Mouse (Mus musculus) gastrocnemius, postnatal 10 days (tissue): Measurements from ENCODE around the gene Gsk3b. TPM values are rescaled to one million over a fixed set of nuclear protein-coding genes. Genes with fewer than 3 reads are reported as not detected.
"Not testable (repeated sequence)": the region's sequence is repeated elsewhere in the genome, so short reads cannot be mapped to it uniquely, and the experiment has no call there.

Source experiments
- DNase-seq: peaks from one replicate; pipeline ENCODE4 v3.0.0; 2021; ENCODE audit warnings: mixed read lengths
- long read RNA-seq, 2 experiments: library from polyadenylated mRNA; stranded (forward); transcript quantifications; one replicate each; pipeline ENCODE4 v2.0.0; 2021
- total RNA-seq, 2 experiments: library from RNA; stranded (reverse); gene quantifications; 2 replicates each; pipeline ENCODE4 v1.2.3; 2021

Gene Gsk3b
- 10 to 100 TPM; 58.8 to 65.8 TPM for total RNA-seq
- long read RNA-seq, experiment 1, full-length matches to known transcripts, result 4 of 6 reads
- long read RNA-seq, experiment 1, partial matches to known transcripts, result 1 of 6 reads
- long read RNA-seq, experiment 1, other reads (novel, unspliced or antisense), result 1 of 6 reads
- long read RNA-seq, experiment 2, full-length matches to known transcripts, result 6 of 9 reads
- long read RNA-seq, experiment 2, partial matches to known transcripts, result 0 of 9 reads
- long read RNA-seq, experiment 2, other reads (novel, unspliced or antisense), result 3 of 9 reads

- peak; percentile 98 for DNase-seq
Observed at GRCm38 (mm10) chr16:38088629-38089446, at the start of gene Gsk3b. Gsk3b (plus strand) TSS chr16:38089001.

DNA sequence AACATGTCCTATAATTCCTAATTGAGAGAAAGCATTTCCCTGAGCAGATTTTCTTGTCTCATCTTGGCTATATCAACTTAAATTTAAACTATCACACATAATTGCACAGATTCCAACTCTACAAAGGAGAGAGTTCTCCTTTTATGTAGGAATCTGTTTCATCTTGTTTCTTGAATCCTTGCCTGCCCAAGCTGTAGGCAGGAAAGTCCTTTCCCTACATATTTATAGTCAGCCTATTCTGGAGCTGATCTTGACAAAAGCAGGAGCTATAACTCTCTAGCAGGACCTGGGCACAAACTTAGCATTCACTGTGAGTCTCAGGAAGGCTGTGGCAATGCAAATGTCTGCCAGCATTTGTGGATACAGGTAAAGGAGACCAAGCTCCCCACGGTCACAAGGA is 46.6 kb upstream of the Gsk3b start:
- DNase-seq, result no peak

DNA sequence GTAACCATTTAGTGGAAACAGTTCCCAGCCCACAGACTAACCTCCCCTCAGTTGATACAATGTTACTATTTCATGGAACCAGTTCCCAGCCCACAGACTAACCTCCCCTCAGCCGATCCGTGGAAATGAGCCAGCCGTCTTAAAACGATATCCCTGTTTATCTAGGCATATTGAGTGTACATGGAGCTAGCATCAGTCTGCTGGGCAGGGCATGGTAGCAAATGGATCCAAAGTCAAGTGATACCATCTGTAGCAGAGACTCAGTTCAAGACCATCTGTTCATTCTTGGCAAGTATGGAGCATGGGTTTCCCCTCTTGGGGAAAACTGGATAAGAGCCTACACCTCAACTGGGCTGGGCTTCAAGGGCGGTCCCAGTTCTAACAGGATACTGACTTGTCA is 44.2 kb upstream of the Gsk3b start:
- no peak for DNase-seq

- no peak for DNase-seq
Observed at GRCm38 (mm10) chr16:38047781-38048558, 40.8 kb upstream of the Gsk3b start.

- DNase-seq, result no peak
Observed at GRCm38 (mm10) chr16:38057898-38058297, 30.9 kb upstream of the Gsk3b start.

GRCm38 (mm10) chr16:38058836-38059235 is 30.0 kb upstream of the Gsk3b start:
- no peak for DNase-seq

GRCm38 (mm10) chr16:38059631-38060030 is 29.2 kb upstream of the Gsk3b start:
- DNase-seq, result no peak

GRCm38 (mm10) chr16:38073859-38074631 is 14.8 kb upstream of the Gsk3b start:
- DNase-seq, result not testable (repeated sequence)

DNA sequence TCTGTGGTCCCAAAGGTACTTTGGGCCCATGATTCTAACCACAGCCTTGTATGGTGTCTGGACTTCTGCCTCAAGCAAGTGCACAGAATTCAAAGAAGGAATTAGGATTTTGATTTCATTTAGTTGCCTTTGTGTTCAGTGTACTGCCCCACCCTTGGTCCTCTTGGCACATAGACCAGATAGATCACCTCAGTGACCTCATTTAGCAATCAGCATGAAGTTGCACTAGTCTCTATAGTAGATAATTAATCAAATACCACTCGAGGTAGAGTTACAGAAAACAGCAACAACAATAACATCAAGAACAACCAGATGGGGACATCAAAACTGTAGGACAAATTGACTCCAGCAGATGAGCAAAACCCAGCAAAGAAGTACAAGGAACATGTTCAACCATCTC is 8.6 kb upstream of the Gsk3b start:
- no peak for DNase-seq

GRCm38 (mm10) chr16:38087231-38087630 is 1.6 kb upstream of the Gsk3b start:
- no peak for DNase-seq

- no peak for DNase-seq
Observed at GRCm38 (mm10) chr16:38087645-38088125, 1.1 kb upstream of the Gsk3b start.

DNA sequence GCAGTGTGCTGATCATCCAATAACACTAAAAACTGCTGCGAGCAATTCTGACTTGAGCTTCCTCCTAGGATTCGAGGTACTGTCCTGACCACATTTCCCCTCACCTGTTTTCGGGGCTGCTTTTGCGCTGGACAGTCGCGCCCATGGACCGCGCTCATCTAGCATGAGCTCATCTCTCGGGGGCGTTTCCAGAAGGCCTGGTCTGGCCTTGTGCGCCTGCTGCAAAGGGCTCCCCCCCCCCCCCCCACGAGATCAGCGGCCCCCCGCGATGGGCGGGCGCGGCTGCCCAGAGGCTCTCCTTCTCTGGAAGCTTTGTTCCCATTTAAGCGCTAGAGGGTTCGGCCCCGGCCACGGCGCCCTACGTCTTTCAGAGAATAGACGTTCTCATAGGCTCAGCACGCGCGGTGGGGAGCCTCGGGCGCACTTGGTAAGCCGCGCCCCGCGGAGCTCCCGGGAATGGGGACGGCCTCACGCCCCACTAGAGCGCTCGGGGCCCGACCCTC is 624 bp upstream of the Gsk3b start:
- no peak for DNase-seq

- no peak for DNase-seq
Observed at GRCm38 (mm10) chr16:38089447-38090170, 808 bp downstream of the Gsk3b start.

GRCm38 (mm10) chr16:38090341-38091005 is 1.7 kb downstream of the Gsk3b start:
- no peak for DNase-seq

- no peak for DNase-seq
Observed at GRCm38 (mm10) chr16:38091041-38091440, 2.2 kb downstream of the Gsk3b start.

GRCm38 (mm10) chr16:38091706-38092105 is 2.9 kb downstream of the Gsk3b start:
- no peak for DNase-seq

DNA sequence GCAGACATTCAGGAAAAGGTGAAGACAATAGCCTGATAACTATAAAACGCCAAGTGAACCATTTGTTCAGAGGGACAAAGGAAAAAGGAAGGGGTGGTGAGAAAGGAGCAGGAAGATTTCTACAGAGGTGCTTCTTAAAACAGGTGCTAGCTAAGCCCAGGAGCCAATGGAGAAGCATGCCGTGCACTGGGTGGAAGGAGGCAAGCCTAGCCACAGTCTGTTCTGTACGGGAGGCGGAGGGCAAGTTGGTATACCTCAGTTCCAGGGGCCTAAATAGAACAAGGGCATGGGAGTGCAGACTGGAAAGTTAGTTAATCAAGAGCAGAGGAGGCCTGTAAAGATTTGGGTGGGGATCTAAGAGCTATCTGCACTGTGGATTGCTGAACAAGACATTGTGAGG is 3.8 kb downstream of the Gsk3b start:
- no peak for DNase-seq

GRCm38 (mm10) chr16:38095181-38095851 is 6.5 kb downstream of the Gsk3b start:
- DNase-seq, result no peak

GRCm38 (mm10) chr16:38097521-38097920 is 8.7 kb downstream of the Gsk3b start:
- DNase-seq, result no peak

- no peak for DNase-seq
Observed at GRCm38 (mm10) chr16:38099325-38099724, 10.5 kb downstream of the Gsk3b start.
